Mouse (Mus musculus) forebrain, embryonic 14.5 days (tissue): Measurements from ENCODE around the gene Map1b. TPM values are rescaled to one million over a fixed set of nuclear protein-coding genes. Genes with fewer than 3 reads are reported as not detected.
A peak's percentile ranks its signal among the peaks of the same experiment; 100 is the strongest.

Experiments
- ATAC-seq: fragments of 200-750 bp; cut with Nextera tagmentation; 2 replicates; pipeline ENCODE4 v1.8.0; 2017; ENCODE audit warnings: mild to moderate bottlenecking, moderate library complexity
- DNase-seq: peaks from one replicate; pipeline ENCODE4 v3.0.0-alpha.2; 2015; ENCODE audit warnings: low spot score
- H3K27ac ChIP-seq: fragments of 300-500 bp; sonication (generic); 2 replicates; pipeline ENCODE4 v1.5.1; 2014; ENCODE audit warnings: low read depth, mild to moderate bottlenecking, control low read depth, low read length, moderate library complexity
- H3K27me3 ChIP-seq: fragments of 300-500 bp; sonication (generic); replicated peaks from 2 replicates; pipeline ENCODE4 v1.6.1; 2014; ENCODE audit warnings: low read length, control low read depth, mixed read lengths; ENCODE audit not compliant: control insufficient read depth, insufficient read depth
- H3K36me3 ChIP-seq: fragments of 300-500 bp; sonication (generic); 2 replicates; pipeline ENCODE4 v1.6.1; 2014; ENCODE audit warnings: low read length, control low read depth; ENCODE audit not compliant: control insufficient read depth, insufficient read depth
- H3K4me1 ChIP-seq: fragments of 300-500 bp; sonication (generic); 2 replicates; pipeline ENCODE4 v1.6.1; 2014; ENCODE audit warnings: antibody characterized with exemption, low read length, control low read depth; ENCODE audit not compliant: control insufficient read depth, insufficient read depth
- H3K4me2 ChIP-seq: fragments of 300-500 bp; sonication (generic); 2 replicates; pipeline ENCODE4 v1.6.1; 2014; ENCODE audit warnings: mild to moderate bottlenecking, control low read depth, low read length
- H3K4me3 ChIP-seq: fragments of 300-500 bp; sonication (generic); 2 replicates; pipeline ENCODE4 v1.5.1; 2014; ENCODE audit warnings: low read depth, low read length, control low read depth
- H3K9ac ChIP-seq: fragments of 300-500 bp; sonication (generic); 2 replicates; pipeline ENCODE4 v1.6.1; 2014; ENCODE audit warnings: mild to moderate bottlenecking, low read length, control low read depth, moderate library complexity
- H3K9me3 ChIP-seq: fragments of 300-500 bp; sonication (generic); replicated peaks from 2 replicates; pipeline ENCODE4 v1.6.1; 2016; ENCODE audit warnings: low read length, control low read depth, mixed read lengths; ENCODE audit not compliant: control insufficient read depth
- WGBS: fragments of 180-500 bp; shearing (Covaris S2); extraction: QIAGEN DNeasy Blood & Tissue Kit; methylation state at CpG from one replicate; pipeline ENCODE4 v1.1.7; 2014; 5-methylcytosine and 5-hydroxymethylcytosine counted together
- polyA plus RNA-seq: library from polyadenylated mRNA; unstranded; fragments of >200 nt; fragmentation: Nextera tagmentation; extraction: Ambion mirVana; gene quantifications from 2 replicates; pipeline ENCODE4 v1.2.1, GENCODE M21; 2014

The Map1b gene
- polyA plus RNA-seq, 1 experiment from 2014 or later, result 1,380 TPM

DNA sequence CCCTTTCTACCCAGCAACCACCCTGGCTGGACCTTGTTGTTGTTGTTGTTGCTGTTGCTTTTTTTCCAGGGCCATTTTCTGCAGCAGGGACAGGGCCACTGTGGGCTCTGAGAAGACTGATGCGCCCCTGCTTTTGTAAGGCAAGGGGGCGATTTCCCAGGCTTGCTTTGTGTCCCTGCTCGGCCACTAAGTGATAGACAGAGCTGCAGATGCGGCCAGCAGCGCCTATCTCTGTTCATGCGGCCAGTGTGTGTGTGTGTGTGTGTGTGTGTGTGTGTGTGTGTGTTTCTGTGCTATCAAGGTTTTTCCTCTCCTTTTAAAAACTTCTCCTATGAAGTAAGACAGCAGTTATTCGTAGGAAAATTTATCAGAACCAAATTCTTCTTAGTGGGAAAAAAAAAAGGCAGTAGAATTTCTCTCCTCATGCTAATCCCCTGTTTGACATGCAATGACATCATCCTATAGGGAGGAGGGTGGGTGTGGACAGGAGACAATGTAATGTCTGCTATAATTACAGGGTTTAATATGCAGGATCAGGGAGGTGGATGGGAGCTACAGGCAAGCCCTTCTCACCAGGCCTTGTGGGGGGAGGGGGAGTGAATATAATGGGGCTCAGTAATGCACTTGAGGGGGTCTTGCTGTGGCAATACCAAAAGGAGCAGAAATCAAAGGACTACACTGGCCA is 23.6 kb downstream of the Map1b start:
- Histone ChIP-seq H3K27ac (peak overlapping the region; percentile 81), H3K9ac (peak overlapping the region; percentile 22; the same call in 1 of the 2 replicates), H3K4me3 (peak overlapping the region; percentile 7), H3K27me3 (no peaks in the 10 kb centered on the region), H3K4me2 (peak overlapping the region; percentile 30), H3K9me3 (no peaks in the 10 kb centered on the region), H3K36me3 (peaks cover 30% of the 10 kb centered on the region), H3K4me1 (peaks cover 35% of the 10 kb centered on the region)
- DNase-seq, result peak; percentile 76
- WGBS, result 5% methylated on average over 7 of the region's 7 CpGs
- peak; percentile 82 for ATAC-seq

DNA sequence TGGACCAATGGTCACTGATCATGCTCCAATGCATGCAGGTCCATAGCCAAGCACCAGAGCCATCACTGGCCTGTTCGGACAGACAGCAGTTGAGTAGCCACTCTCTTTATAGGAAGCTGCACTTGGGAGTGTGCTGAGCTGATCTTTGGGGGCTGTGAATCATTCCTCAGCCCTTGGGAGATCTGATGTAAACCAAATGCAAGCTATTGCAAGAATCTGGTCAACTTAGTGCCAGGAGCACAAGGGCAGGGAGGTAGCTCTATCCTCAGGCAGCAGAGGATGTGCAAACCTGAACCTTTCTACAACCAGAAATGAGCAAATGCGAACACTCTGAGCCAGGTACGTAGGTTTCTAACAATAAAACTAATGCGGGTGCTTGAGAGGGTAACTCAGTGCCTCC is 26.3 kb downstream of the Map1b start:
- ATAC-seq, result no peak
- peaks cover 44% of the 10 kb centered on the region for H3K4me1 ChIP-seq
- no peaks in the 10 kb centered on the region for H3K9me3 ChIP-seq
- no peak overlapping the region for H3K9ac ChIP-seq
- WGBS, result 98% methylated on average over 4 of the region's 4 CpGs
- no peaks in the 10 kb centered on the region for H3K27me3 ChIP-seq
- H3K36me3 ChIP-seq, result peaks cover 38% of the 10 kb centered on the region
- H3K27ac ChIP-seq, result no peak overlapping the region
- H3K4me3 ChIP-seq, result no peak overlapping the region
- DNase-seq, result no peak
- H3K4me2 ChIP-seq, result no peak overlapping the region

DNA sequence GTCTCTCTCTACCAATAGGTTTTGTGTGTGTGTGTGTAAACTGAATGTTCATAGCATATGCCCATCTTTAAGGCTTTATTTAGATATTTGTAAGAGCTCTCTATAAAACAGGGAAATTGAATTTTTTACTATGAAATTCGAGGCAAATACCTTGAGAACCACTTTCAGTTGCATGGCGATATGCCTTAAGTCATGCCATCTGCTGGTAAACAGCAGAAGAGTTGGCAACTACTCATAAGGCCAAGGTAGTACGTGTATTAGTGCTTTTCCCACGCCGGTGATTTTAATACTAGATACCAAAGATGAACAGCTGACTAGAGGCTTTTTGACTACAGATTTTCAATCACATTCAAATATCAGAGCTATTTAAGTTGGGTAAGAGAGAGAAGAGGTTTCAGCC is 27.2 kb downstream of the Map1b start:
- peaks cover 40% of the 10 kb centered on the region for H3K4me1 ChIP-seq
- 91% methylated on average over 5 of the region's 5 CpGs for WGBS

DNA sequence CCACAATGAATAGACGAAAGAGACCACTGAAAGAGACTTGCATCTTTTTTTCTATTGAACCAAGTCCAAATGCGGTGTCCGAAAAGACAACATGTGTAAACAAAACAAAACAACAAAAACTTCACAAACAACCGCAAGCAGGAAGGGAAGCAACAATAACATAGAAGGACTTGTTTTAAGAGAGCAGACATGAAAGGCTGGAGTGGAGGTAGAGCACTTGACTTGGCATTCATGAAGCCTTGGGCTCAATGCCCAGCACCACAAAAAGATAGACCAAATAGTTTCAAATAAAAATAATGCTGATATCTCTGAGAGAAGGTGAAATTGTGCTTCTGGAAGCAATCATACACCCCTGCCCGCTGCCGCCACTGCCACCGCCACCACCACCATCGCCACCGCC is 30.5 kb downstream of the Map1b start:
- Histone ChIP-seq H3K4me3 (no peak overlapping the region), H3K4me1 (peaks cover 29% of the 10 kb centered on the region), H3K9ac (no peak overlapping the region), H3K4me2 (no peak overlapping the region), H3K36me3 (peaks cover 27% of the 10 kb centered on the region), H3K9me3 (no peaks in the 10 kb centered on the region), H3K27me3 (no peaks in the 10 kb centered on the region), H3K27ac (no peak overlapping the region)
- no peak for ATAC-seq
- 90% methylated on average over 9 of the region's 9 CpGs for WGBS
- no peak for DNase-seq

More for the DNA sequence above, 27.2 kb downstream of the Map1b start:
- Histone ChIP-seq H3K4me3 (no peak overlapping the region), H3K36me3 (peaks cover 32% of the 10 kb centered on the region), H3K9ac (no peak overlapping the region), H3K27me3 (no peaks in the 10 kb centered on the region), H3K27ac (no peak overlapping the region), H3K9me3 (no peaks in the 10 kb centered on the region), H3K4me2 (no peak overlapping the region)
- no peak for ATAC-seq
- DNase-seq, result no peak

DNA sequence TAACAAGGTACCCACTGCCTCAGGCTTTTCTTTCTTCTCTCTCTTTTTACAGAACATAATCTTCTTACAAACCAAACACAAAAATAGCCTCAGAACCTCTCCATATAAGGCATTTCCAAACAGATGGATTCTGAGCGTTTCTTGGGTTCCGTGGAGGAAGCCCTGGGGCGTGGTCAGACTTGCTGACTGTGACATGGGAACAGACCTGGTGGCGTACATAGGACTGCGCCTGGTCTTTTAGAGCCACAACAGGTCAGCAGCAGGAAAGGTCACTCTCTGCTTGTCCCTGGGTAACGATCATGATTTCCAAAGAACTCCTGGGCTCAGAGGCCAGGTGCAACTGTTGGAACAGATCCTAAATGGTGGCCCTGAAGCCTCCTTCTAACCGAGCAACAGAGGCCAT is 31.0 kb downstream of the Map1b start:
- ATAC-seq, result no peak
- no peak for DNase-seq
- Histone ChIP-seq H3K9ac (no peak overlapping the region), H3K27me3 (no peaks in the 10 kb centered on the region), H3K36me3 (peaks cover 24% of the 10 kb centered on the region), H3K27ac (no peak overlapping the region), H3K4me1 (peaks cover 29% of the 10 kb centered on the region), H3K9me3 (no peaks in the 10 kb centered on the region), H3K4me2 (no peak overlapping the region), H3K4me3 (no peak overlapping the region)
- WGBS, result 72% methylated on average over 7 of the region's 7 CpGs

DNA sequence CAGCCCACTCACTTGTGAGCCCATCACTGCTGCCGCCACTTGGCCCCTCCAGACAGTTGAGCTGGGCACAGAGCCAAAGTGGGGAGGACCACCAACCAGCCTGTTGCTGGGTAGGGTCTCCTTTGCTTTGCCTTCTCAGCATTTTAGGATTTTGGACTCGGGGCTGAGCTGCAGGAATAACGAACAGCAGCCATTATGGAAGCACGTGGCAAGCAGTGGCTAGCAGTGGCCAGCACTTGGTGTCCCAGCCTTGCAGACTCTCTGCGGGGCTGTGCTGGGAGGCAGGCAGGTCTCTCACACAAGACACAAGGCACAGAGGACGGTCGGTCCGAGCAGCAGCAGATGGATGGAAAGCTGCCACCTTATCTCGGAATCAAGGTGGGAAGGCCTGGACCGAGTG is 31.4 kb downstream of the Map1b start:
- DNase-seq (no peak), ATAC-seq (no peak)
- Histone ChIP-seq H3K27ac (no peak overlapping the region), H3K27me3 (no peaks in the 10 kb centered on the region), H3K9me3 (no peaks in the 10 kb centered on the region), H3K4me3 (no peak overlapping the region), H3K4me2 (no peak overlapping the region), H3K36me3 (peaks cover 19% of the 10 kb centered on the region), H3K4me1 (peaks cover 29% of the 10 kb centered on the region), H3K9ac (no peak overlapping the region)
- 47% methylated on average over 10 of the region's 10 CpGs for WGBS

DNA sequence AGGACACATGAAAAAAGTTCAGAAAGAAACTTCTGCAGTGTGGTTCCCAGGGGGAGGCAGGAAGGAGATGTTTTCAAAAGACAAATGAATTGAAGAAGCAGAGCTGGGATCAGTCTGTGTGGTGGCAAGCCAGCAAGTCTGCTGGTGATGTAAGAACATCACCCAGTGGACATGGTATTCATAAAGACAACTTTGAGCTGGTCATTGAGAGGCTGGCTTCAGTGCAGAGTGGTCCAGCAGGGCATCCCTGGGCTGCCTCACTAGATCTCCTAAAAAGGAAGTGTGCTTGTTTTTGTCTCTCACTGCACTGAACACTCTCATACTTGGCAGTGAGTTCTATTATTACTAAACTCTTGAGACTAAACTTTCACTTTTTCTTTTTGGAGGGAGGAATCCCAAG is 32.9 kb downstream of the Map1b start:
- Histone ChIP-seq H3K9ac (no peak overlapping the region), H3K27me3 (no peaks in the 10 kb centered on the region), H3K4me1 (peaks cover 29% of the 10 kb centered on the region), H3K4me3 (no peak overlapping the region), H3K36me3 (peaks cover 28% of the 10 kb centered on the region), H3K4me2 (no peak overlapping the region), H3K27ac (no peak overlapping the region), H3K9me3 (no peaks in the 10 kb centered on the region)
- no peak for ATAC-seq
- no peak for DNase-seq

DNA sequence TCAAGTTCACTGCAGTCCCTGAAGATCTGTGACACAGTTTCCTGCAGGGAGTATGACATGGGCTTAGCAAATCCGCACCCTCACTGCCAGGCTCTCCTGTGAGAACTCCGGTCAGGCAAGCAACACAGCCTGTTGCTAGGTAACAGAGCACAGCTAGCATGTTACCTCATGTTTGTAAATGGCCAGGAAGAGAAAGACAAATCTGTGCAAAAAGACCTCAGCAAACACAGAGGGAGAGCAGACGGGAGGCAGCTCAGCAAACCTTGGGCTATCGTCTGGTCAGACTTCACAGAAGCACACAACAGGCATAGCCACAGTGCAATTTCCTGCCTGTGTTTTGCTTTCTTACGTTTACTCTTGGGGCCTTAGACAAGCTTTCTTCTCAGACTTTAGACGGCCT is 40.9 kb downstream of the Map1b start:
- Histone ChIP-seq H3K4me3 (no peak overlapping the region), H3K36me3 (peaks cover 33% of the 10 kb centered on the region; the same call in 1 of the 2 replicates), H3K27me3 (no peaks in the 10 kb centered on the region), H3K9ac (peak overlapping the region; percentile 43; the same call in 1 of the 2 replicates), H3K4me1 (peaks cover 29% of the 10 kb centered on the region), H3K4me2 (peak overlapping the region; percentile 28), H3K27ac (peak overlapping the region; percentile 80; the same call in 1 of the 2 replicates), H3K9me3 (no peaks in the 10 kb centered on the region)
- ATAC-seq, result peak; percentile 76
- DNase-seq, result peak; percentile 89
- WGBS, result under 1% methylated on average over 6 of the region's 6 CpGs

DNA sequence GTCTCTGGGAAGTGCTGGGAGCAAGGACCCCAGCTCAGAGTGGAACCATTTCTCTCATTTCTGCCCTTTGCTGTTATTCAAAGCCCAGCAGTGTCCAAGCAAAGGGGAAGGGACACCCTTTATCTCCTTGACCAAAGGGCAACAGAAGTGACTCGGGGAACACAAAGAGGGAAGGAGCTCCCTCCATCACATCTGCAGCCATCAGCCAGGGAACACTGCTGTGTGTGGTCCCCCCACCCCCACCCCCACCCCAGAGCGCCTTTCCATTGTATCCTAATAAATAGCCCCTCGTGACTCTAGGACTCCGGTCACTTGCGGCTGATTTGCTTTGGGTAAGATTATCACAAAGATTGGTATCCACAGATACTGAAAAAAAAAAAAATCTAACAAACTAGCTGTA is 41.3 kb downstream of the Map1b start:
- no peaks in the 10 kb centered on the region for H3K27me3 ChIP-seq
- H3K4me3 ChIP-seq, result no peak overlapping the region
- H3K9me3 ChIP-seq, result no peaks in the 10 kb centered on the region
- peaks cover 34% of the 10 kb centered on the region for H3K4me1 ChIP-seq
- 2% methylated on average over 5 of the region's 5 CpGs for WGBS
- peak overlapping the region; percentile 43 for H3K9ac ChIP-seq
- DNase-seq (no peak), ATAC-seq (peak; percentile 1; the same call in 1 of the 2 replicates)
- H3K4me2 ChIP-seq, result peak overlapping the region; percentile 28
- peaks cover 33% of the 10 kb centered on the region; the same call in 1 of the 2 replicates for H3K36me3 ChIP-seq
- H3K27ac ChIP-seq, result peak overlapping the region; percentile 80
